Mouse (Mus musculus): ENCODE measurements around the gene Prkcb. TPM values are rescaled to one million over a fixed set of nuclear protein-coding genes. Genes with fewer than 3 reads are reported as not detected.

Gene Prkcb
- polyA plus RNA-seq, 1 experiment from 2014 or later = 6.2 TPM

- Histone ChIP-seq H3K27ac (replicated peaks) (no peak overlapping the region), H3K36me3 (no peaks in the 10 kb centered on the region), H3K9ac (no peak overlapping the region), H3K4me1 (peaks cover 4% of the 10 kb centered on the region; the same call in 1 of the 2 replicates), H3K4me3 (no peak overlapping the region), H3K4me2 (no peak overlapping the region), H3K9me3 (peaks cover 10% of the 10 kb centered on the region), H3K27me3 (replicated peaks) (peaks cover 3% of the 10 kb centered on the region; the same call in 1 of the 2 replicates)
- WGBS = 49% methylated on average over 18 of the region's 18 CpGs
- ATAC-seq (ENCODE audit: extremely low read depth, insufficient number of reproducible peaks, low FRiP score, low TSS enrichment) = no peak
Observed at GRCm38 (mm10) chr7:122470370-122471280, 182.1 kb downstream of the Prkcb start.

- 77% methylated on average over 5 of the region's 5 CpGs for WGBS
- Histone ChIP-seq H3K9ac (no peak overlapping the region), H3K27me3 (replicated peaks) (peaks cover 3% of the 10 kb centered on the region; the same call in 1 of the 2 replicates), H3K4me1 (no peaks in the 10 kb centered on the region), H3K9me3 (peaks cover 11% of the 10 kb centered on the region), H3K27ac (replicated peaks) (no peak overlapping the region), H3K4me2 (no peak overlapping the region), H3K4me3 (no peak overlapping the region), H3K36me3 (no peaks in the 10 kb centered on the region)
- ATAC-seq (ENCODE audit: extremely low read depth, insufficient number of reproducible peaks, low FRiP score, low TSS enrichment) = no peak
Observed at GRCm38 (mm10) chr7:122472223-122472622, 183.7 kb downstream of the Prkcb start.

- Histone ChIP-seq H3K27ac (replicated peaks) (no peak overlapping the region), H3K27me3 (replicated peaks) (peaks cover 19% of the 10 kb centered on the region), H3K4me2 (no peak overlapping the region)
Observed at GRCm38 (mm10) chr7:122475038-122475437, 186.5 kb downstream of the Prkcb start.

GRCm38 (mm10) chr7:122476697-122477096, 188.1 kb downstream of the Prkcb start:
- peaks cover 19% of the 10 kb centered on the region for H3K27me3 ChIP-seq (replicated peaks)
- no peak overlapping the region for H3K9ac ChIP-seq
- 76% methylated on average over 6 of the region's 6 CpGs for WGBS
- no peaks in the 10 kb centered on the region for H3K4me1 ChIP-seq
- no peak overlapping the region for H3K27ac ChIP-seq (replicated peaks)
- H3K9me3 ChIP-seq = peaks cover 11% of the 10 kb centered on the region
- no peak overlapping the region for H3K4me2 ChIP-seq
- no peak overlapping the region for H3K4me3 ChIP-seq
- no peaks in the 10 kb centered on the region for H3K36me3 ChIP-seq
- no peak for ATAC-seq (ENCODE audit: extremely low read depth, insufficient number of reproducible peaks, low FRiP score, low TSS enrichment)

More at GRCm38 (mm10) chr7:122475038-122475437, 186.5 kb downstream of the Prkcb start:
- no peak for ATAC-seq (ENCODE audit: extremely low read depth, insufficient number of reproducible peaks, low FRiP score, low TSS enrichment)
- Histone ChIP-seq H3K9ac (no peak overlapping the region), H3K36me3 (no peaks in the 10 kb centered on the region), H3K4me3 (no peak overlapping the region), H3K4me1 (no peaks in the 10 kb centered on the region), H3K9me3 (peaks cover 11% of the 10 kb centered on the region)

GRCm38 (mm10) chr7:122477118-122477517, 188.6 kb downstream of the Prkcb start:
- no peak overlapping the region for H3K4me2 ChIP-seq
- H3K4me1 ChIP-seq = no peaks in the 10 kb centered on the region
- H3K36me3 ChIP-seq = no peaks in the 10 kb centered on the region
- no peak for ATAC-seq (ENCODE audit: extremely low read depth, insufficient number of reproducible peaks, low FRiP score, low TSS enrichment)
- H3K9me3 ChIP-seq = peaks cover 11% of the 10 kb centered on the region
- H3K27me3 ChIP-seq (replicated peaks) = peaks cover 19% of the 10 kb centered on the region
- 55% methylated on average over 7 of the region's 7 CpGs for WGBS
- H3K27ac ChIP-seq (replicated peaks) = no peak overlapping the region
- H3K4me3 ChIP-seq = no peak overlapping the region
- no peak overlapping the region for H3K9ac ChIP-seq

- Histone ChIP-seq H3K4me2 (no peak overlapping the region), H3K9me3 (peaks cover 11% of the 10 kb centered on the region), H3K27me3 (replicated peaks) (peaks cover 19% of the 10 kb centered on the region), H3K36me3 (no peaks in the 10 kb centered on the region), H3K4me3 (no peak overlapping the region), H3K27ac (replicated peaks) (no peak overlapping the region), H3K9ac (no peak overlapping the region), H3K4me1 (no peaks in the 10 kb centered on the region)
- 23% methylated on average over 21 of the region's 21 CpGs for WGBS
- no peak for ATAC-seq (ENCODE audit: extremely low read depth, insufficient number of reproducible peaks, low FRiP score, low TSS enrichment)
Observed at GRCm38 (mm10) chr7:122477566-122478564, 189.3 kb downstream of the Prkcb start.

- Histone ChIP-seq H3K27ac (replicated peaks) (no peak overlapping the region), H3K9ac (no peak overlapping the region), H3K36me3 (no peaks in the 10 kb centered on the region), H3K9me3 (no peaks in the 10 kb centered on the region), H3K27me3 (replicated peaks) (peaks cover 5% of the 10 kb centered on the region), H3K4me1 (no peaks in the 10 kb centered on the region), H3K4me2 (no peak overlapping the region), H3K4me3 (no peak overlapping the region)
- WGBS = 73% methylated on average over 8 of the region's 8 CpGs
- ATAC-seq (ENCODE audit: extremely low read depth, insufficient number of reproducible peaks, low FRiP score, low TSS enrichment) = no peak
Observed at GRCm38 (mm10) chr7:122483949-122484348, 195.4 kb downstream of the Prkcb start.

- Histone ChIP-seq H3K27ac (replicated peaks) (no peak overlapping the region), H3K27me3 (replicated peaks) (peaks cover 3% of the 10 kb centered on the region; the same call in 1 of the 2 replicates), H3K4me3 (no peak overlapping the region), H3K9me3 (no peaks in the 10 kb centered on the region), H3K9ac (no peak overlapping the region), H3K4me2 (no peak overlapping the region), H3K4me1 (no peaks in the 10 kb centered on the region), H3K36me3 (no peaks in the 10 kb centered on the region)
- no peak for ATAC-seq (ENCODE audit: extremely low read depth, insufficient number of reproducible peaks, low FRiP score, low TSS enrichment)
- 64% methylated on average over 11 of the region's 11 CpGs for WGBS
Observed at GRCm38 (mm10) chr7:122487929-122488571, 199.5 kb downstream of the Prkcb start.

GRCm38 (mm10) chr7:122492041-122492440, 203.5 kb downstream of the Prkcb start:
- Histone ChIP-seq H3K36me3 (no peaks in the 10 kb centered on the region), H3K27ac (replicated peaks) (no peak overlapping the region), H3K9me3 (no peaks in the 10 kb centered on the region), H3K4me2 (no peak overlapping the region), H3K4me3 (no peak overlapping the region), H3K27me3 (replicated peaks) (0 out of 2 replicates have a peak, but pooled peaks cover 4% of the 10 kb centered on the region), H3K4me1 (no peaks in the 10 kb centered on the region), H3K9ac (no peak overlapping the region)
- ATAC-seq (ENCODE audit: extremely low read depth, insufficient number of reproducible peaks, low FRiP score, low TSS enrichment) = no peak
- WGBS = 69% methylated on average over 8 of the region's 8 CpGs

- Histone ChIP-seq H3K27ac (replicated peaks) (no peak overlapping the region), H3K4me3 (no peak overlapping the region), H3K4me2 (no peak overlapping the region), H3K9ac (no peak overlapping the region), H3K9me3 (no peaks in the 10 kb centered on the region), H3K36me3 (no peaks in the 10 kb centered on the region), H3K4me1 (no peaks in the 10 kb centered on the region), H3K27me3 (replicated peaks) (0 out of 2 replicates have a peak, but pooled peaks cover 4% of the 10 kb centered on the region)
- WGBS = 83% methylated on average over 9 of the region's 9 CpGs
- ATAC-seq (ENCODE audit: extremely low read depth, insufficient number of reproducible peaks, low FRiP score, low TSS enrichment) = no peak
Observed at GRCm38 (mm10) chr7:122492936-122493335, 204.4 kb downstream of the Prkcb start.

GRCm38 (mm10) chr7:122494088-122494487, 205.5 kb downstream of the Prkcb start:
- Histone ChIP-seq H3K4me3 (no peak overlapping the region), H3K9ac (no peak overlapping the region), H3K4me2 (no peak overlapping the region), H3K36me3 (no peaks in the 10 kb centered on the region), H3K27me3 (replicated peaks) (0 out of 2 replicates have a peak, but pooled peaks cover 7% of the 10 kb centered on the region), H3K27ac (replicated peaks) (no peak overlapping the region), H3K4me1 (no peaks in the 10 kb centered on the region), H3K9me3 (no peaks in the 10 kb centered on the region)
- no peak for ATAC-seq (ENCODE audit: extremely low read depth, insufficient number of reproducible peaks, low FRiP score, low TSS enrichment)
- WGBS = 12% methylated on average over 3 of the region's 3 CpGs
